Mouse (Mus musculus): ENCODE measurements around the gene A1cf.

GRCm38 (mm10) chr19:31910423-31910822 is 41.9 kb downstream of the A1cf start:
- TF ChIP-seq ETS1 (conservative IDR thresholded peaks at IDR 0.05; ENCODE audit: low read depth, low read length) (no peak), ZC3H11A (IDR thresholded peaks at IDR 0.05; ENCODE audit: low read depth, low read length) (no peak), CTCF (conservative IDR thresholded peaks at IDR 0.05 in 1 of 2, IDR thresholded peaks at IDR 0.05 in 1 of 2; ENCODE audit: low read depth in 2 of 2, low read length in 2 of 2) (no peak), POLR2A (IDR thresholded peaks at IDR 0.05; ENCODE audit: low read depth, low read length) (no peak), EP300 (IDR thresholded peaks at IDR 0.05; ENCODE audit: low read length) (no peak), RCOR1 (conservative IDR thresholded peaks at IDR 0.05; ENCODE audit: low read depth, low read length) (no peak), TCF12 (IDR thresholded peaks at IDR 0.05; ENCODE audit: low read depth, low read length) (no peak), MAFK (IDR thresholded peaks at IDR 0.05; ENCODE audit: insufficient replicate concordance, low read length) (no peak), MAX (IDR thresholded peaks at IDR 0.05; ENCODE audit: low read length) (no peak), USF1 (IDR thresholded peaks at IDR 0.05; ENCODE audit: low read depth, low read length) (no peak)

Data from CH12.LX (cell line).